Mouse (Mus musculus): ENCODE measurements around the gene Wbp2nl.

DNA sequence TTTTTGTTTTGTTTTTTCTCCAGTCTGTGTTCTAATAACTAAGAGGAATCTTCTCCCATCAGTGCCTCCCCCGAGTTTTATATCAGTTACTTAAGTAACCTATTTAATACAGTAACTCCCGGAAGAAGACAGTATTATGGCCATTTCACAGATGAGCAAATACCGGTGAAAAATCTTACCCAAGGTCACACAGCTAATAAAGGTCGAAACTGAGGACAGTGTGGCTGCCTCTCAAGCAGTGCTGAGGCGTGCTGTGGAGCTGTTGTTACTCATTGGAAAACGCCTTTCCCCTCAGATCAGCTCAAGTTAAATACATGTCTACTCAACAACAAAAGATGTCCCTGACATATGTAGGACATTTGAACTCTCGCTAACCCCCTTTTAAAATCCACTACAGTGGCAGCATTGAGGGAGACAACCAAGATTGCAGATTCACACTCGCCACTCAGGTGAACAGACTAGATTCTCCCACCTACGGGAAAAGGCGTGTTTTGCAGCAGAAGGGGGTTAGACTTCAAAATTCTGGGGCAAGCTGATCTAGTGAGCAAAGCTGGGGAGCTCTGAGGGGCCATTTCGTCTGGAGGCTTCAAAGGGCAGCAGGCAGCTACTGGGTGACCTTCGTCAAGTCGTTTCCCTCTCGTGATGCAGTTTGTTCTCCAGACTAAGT lies 54.5 kb downstream of the Wbp2nl start:
- TF ChIP-seq GATA1 (IDR thresholded peaks at IDR 0.05; ENCODE audit: borderline replicate concordance, low read length) (no peak), FLI1 (IDR thresholded peaks at IDR 0.05; ENCODE audit: low read length) (no peak)

All from megakaryocyte, embryonic 14.5 days (primary cell).